Mouse (Mus musculus) left cerebral cortex, adult 2 months (tissue): ENCODE measurements around the gene Ifi35. TPM values are rescaled to one million over a fixed set of nuclear protein-coding genes. Genes with fewer than 3 reads are reported as not detected.
"Not testable (repeated sequence)": the region's sequence is repeated elsewhere in the genome, so short reads cannot be mapped to it uniquely, and the experiment has no call there.

Experiments
- DNase-seq, 2 experiments: peaks; one replicate each; pipeline ENCODE4 v3.0.0; 2021 to 2022; ENCODE audit warnings: low spot score in 2 of 2, mixed read lengths in 1 of 2; ENCODE audit errors: extremely low spot score in 1 of 2
- H3K27ac ChIP-seq: fragments of 200-600 bp; 2 replicates; pipeline ENCODE4 v1.8.1; 2022
- H3K4me3 ChIP-seq: fragments of 200-600 bp; 2 replicates; pipeline ENCODE4 v1.8.1; 2022
- CTCF ChIP-seq: fragments of 200-600 bp; IDR thresholded peaks from 2 replicates; pipeline ENCODE4 v1.8.1; 2022; ENCODE audit warnings: antibody characterized with exemption, mild to moderate bottlenecking, moderate library complexity
- intact Hi-C: fragments of 180-260 bp; cut with DNase I; formaldehyde crosslinking; loops from one replicate; pipeline ENCODE4 v1.15.1; 2025
- microRNA-seq, 2 experiments: library from miRNA; unstranded; fragments of <30 nt; microRNA quantifications; one replicate each; pipeline ENCODE4 v1.2.0; 2021
- total RNA-seq, 2 experiments: library from RNA; stranded (reverse); gene quantifications; 2 replicates each; pipeline ENCODE4 v1.2.3; 2021

Gene Ifi35
- total RNA-seq, 2 experiments from 2014 or later, result 2.4 to 3.2 TPM

DNA sequence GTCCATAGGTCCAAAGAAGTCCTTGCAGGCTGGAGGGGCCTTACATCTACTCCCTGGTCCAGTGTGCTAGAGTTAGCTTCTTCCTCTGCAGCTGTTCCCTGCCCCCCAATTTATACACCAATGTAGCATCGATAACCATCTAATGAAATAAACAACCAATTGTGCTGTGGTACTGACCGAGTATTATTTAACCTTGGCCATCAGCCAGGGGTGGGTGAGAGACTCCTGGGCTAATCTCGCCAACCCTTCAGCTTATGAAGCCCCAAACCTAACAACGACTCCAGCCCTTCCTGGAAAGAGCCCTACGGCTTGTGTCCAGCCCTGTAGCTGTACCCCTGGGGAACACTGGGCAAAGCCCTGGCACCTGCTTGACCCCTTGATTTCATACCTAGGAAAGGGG lies 26.1 kb downstream of the Ifi35 start:
- Histone ChIP-seq H3K27ac (no peak overlapping the region), H3K4me3 (no peak overlapping the region)
- no peak for TF ChIP-seq CTCF
- intact Hi-C loops, result no loop called here
- DNase-seq, result no peak

DNA sequence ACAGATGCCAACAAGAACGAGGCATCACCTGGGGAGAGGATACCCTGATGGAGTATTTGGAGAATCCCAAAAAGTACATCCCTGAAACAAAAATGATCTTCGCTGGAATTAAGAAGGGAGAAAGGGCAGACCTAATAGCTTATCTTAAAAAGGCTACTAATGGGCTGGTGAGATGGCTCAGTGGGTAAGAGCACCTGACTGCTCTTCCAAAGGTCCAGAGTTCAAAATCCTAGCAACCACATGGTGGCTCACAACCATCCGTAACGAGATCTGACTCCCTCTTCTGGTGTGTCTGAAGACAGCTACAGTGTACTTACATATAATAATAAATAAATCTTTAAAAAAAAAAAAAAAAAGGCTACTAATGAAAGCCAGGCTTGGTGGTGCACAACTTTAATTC lies 28.2 kb downstream of the Ifi35 start:
- intact Hi-C loops, H3K27ac ChIP-seq, H3K4me3 ChIP-seq, DNase-seq: not testable (repeated sequence)

- intact Hi-C loops, result no loop called here
- no peak for DNase-seq
- TF ChIP-seq CTCF, result no peak
- Histone ChIP-seq H3K27ac (no peak overlapping the region), H3K4me3 (no peak overlapping the region)
Observed at GRCm38 (mm10) chr11:101477194-101477551, 29.0 kb downstream of the Ifi35 start.

- Histone ChIP-seq H3K27ac (no peak overlapping the region), H3K4me3 (no peak overlapping the region)
- DNase-seq, result no peak
- TF ChIP-seq CTCF, result no peak
- intact Hi-C loops, result no loop called here
Observed at GRCm38 (mm10) chr11:101477552-101478211, 29.5 kb downstream of the Ifi35 start.

GRCm38 (mm10) chr11:101479171-101479635 lies 31.0 kb downstream of the Ifi35 start:
- no peak for TF ChIP-seq CTCF
- peak overlapping the region; percentile 16; the same call in 1 of the 2 replicates for H3K4me3 ChIP-seq
- intact Hi-C loops, result no loop called here
- no peak for DNase-seq
- H3K27ac ChIP-seq, result no peak overlapping the region

DNA sequence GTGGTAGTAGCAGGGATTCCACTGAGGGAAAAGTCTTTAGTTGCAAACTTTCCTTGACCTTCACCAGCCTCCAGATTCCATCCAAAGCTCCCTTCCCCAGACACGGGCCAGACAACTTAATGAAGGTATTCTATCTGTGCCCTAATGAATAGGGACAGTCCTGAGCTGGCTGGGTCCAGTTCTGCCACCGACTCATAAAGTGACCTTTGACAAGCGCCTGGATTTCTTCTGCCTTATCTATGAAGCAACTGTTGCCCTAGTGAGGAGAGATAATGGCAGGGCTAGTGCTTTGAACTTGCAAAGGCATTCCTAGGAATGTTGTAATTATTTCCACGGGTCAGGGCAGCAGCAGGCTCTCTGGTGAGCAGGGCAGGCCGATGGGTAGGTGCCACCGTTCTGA lies 32.7 kb downstream of the Ifi35 start:
- no peak for TF ChIP-seq CTCF
- H3K27ac ChIP-seq, result no peak overlapping the region
- intact Hi-C loops, result no loop called here
- no peak overlapping the region for H3K4me3 ChIP-seq
- DNase-seq, result no peak

GRCm38 (mm10) chr11:101483804-101484203 lies 35.6 kb downstream of the Ifi35 start:
- no peak for DNase-seq
- Histone ChIP-seq H3K4me3 (no peak overlapping the region), H3K27ac (no peak overlapping the region)
- intact Hi-C loops, result no loop called here
- TF ChIP-seq CTCF, result no peak

- no peak for TF ChIP-seq CTCF
Observed at GRCm38 (mm10) chr11:101484245-101484644, 36.0 kb downstream of the Ifi35 start.

GRCm38 (mm10) chr11:101484814-101485213 lies 36.6 kb downstream of the Ifi35 start:
- DNase-seq, result no peak
- intact Hi-C loops, result no loop called here
- TF ChIP-seq CTCF, result no peak
- Histone ChIP-seq H3K27ac (no peak overlapping the region), H3K4me3 (no peak overlapping the region)

More at GRCm38 (mm10) chr11:101484245-101484644, 36.0 kb downstream of the Ifi35 start:
- no peak overlapping the region for H3K4me3 ChIP-seq
- DNase-seq, result no peak
- intact Hi-C loops, result no loop called here
- no peak overlapping the region for H3K27ac ChIP-seq

GRCm38 (mm10) chr11:101485509-101486028 lies 37.4 kb downstream of the Ifi35 start:
- intact Hi-C loops, result no loop called here
- Histone ChIP-seq H3K27ac (no peak overlapping the region), H3K4me3 (no peak overlapping the region)
- TF ChIP-seq CTCF, result no peak
- no peak for DNase-seq

GRCm38 (mm10) chr11:101486126-101486525 lies 37.9 kb downstream of the Ifi35 start:
- no peak overlapping the region for H3K27ac ChIP-seq
- TF ChIP-seq CTCF, result no peak
- intact Hi-C loops, result no loop called here

GRCm38 (mm10) chr11:101506269-101506780 lies 58.1 kb downstream of the Ifi35 start:
- no peak for DNase-seq
- intact Hi-C loops, result no loop called here
- no peak for TF ChIP-seq CTCF
- no peak overlapping the region for H3K4me3 ChIP-seq
- H3K27ac ChIP-seq, result no peak overlapping the region

More at GRCm38 (mm10) chr11:101486126-101486525, 37.9 kb downstream of the Ifi35 start:
- no peak for DNase-seq
- H3K4me3 ChIP-seq, result no peak overlapping the region

DNA sequence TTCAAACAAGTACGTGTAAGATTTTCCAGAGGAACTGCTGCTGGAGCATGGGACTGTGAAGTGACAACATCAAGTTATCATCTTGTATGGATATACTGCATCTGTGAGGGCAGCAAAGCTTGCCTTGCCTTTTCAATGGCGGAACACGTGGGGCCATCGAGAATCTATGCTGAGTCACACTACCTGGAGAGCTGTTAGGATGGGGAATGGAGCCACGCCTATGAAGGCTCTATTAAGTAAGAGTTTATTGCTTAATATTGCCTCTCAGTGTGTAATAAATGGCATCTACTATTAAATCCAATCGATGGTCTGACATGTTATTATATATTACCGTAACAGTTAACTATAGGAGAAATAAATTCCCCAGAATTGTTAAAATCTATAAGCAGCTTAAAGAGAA lies 58.9 kb downstream of the Ifi35 start:
- DNase-seq, result no peak
- intact Hi-C loops, result no loop called here
- TF ChIP-seq CTCF, result no peak

More for the DNA sequence above, 58.9 kb downstream of the Ifi35 start:
- no peak overlapping the region for H3K27ac ChIP-seq
- H3K4me3 ChIP-seq, result no peak overlapping the region

Small RNA genes lying within 50 kb of the gene (microRNA-seq; reads per million reads assigned to microRNA genes)
- gene Mir6929, result 1.2 to 1.9 reads per million in 2 experiments

Other genes starting within 250 kb of the Ifi35 start
- 10 to 100 TPM; 56.9 to 62.1 TPM for gene Ezh1, start 221.9 kb upstream of the Ifi35 start, total RNA-seq
- gene Ramp2, start 202.4 kb upstream of the Ifi35 start, total RNA-seq, result 10 to 100 TPM; 35.7 to 40.8 TPM
- 10 to 100 TPM; 59.3 to 61.0 TPM for gene Vps25, start 194.7 kb upstream of the Ifi35 start, total RNA-seq
- 1 to 10 TPM; 4.5 to 8.0 TPM for gene Wnk4, start 187.8 kb upstream of the Ifi35 start, total RNA-seq
- under 1 TPM; 0.44 to 0.81 TPM for gene Cntd1, start 169.4 kb upstream of the Ifi35 start, total RNA-seq
- gene Coa3, start 169.3 kb upstream of the Ifi35 start, total RNA-seq, result 10 to 100 TPM; 97.5 to 98.4 TPM
- 100 to 1,000 TPM; 210 to 218 TPM for gene Becn1, start 146.1 kb upstream of the Ifi35 start, total RNA-seq
- gene Psme3, start 132.2 kb upstream of the Ifi35 start, total RNA-seq, result 100 to 1,000 TPM; 125 to 132 TPM
- gene Aoc2, start 123.3 kb upstream of the Ifi35 start, total RNA-seq, result 1 to 10 TPM; 7.2 to 9.4 TPM
- gene Aoc3, start 117.8 kb upstream of the Ifi35 start, total RNA-seq, result under 1 TPM; 0.63 TPM
- gene G6pc, start 80.8 kb upstream of the Ifi35 start, total RNA-seq, result not detected
- gene Aarsd1, start 30.8 kb upstream of the Ifi35 start, total RNA-seq, result 10 to 100 TPM; 43.8 to 47.1 TPM
- gene Gm27029, start 23.6 kb upstream of the Ifi35 start, total RNA-seq, result 1 to 10 TPM; 7.1 to 9.9 TPM
- gene Rundc1, start 23.3 kb upstream of the Ifi35 start, total RNA-seq, result 10 to 100 TPM; 37.2 to 44.0 TPM
- 1 to 10 TPM; 2.3 to 4.2 TPM for gene Ptges3l, start 23.1 kb upstream of the Ifi35 start, total RNA-seq
- gene Rpl27, start 6.1 kb upstream of the Ifi35 start, total RNA-seq, result 10 to 100 TPM; 31.5 to 34.7 TPM
- 100 to 1,000 TPM; 141 to 159 TPM for gene Rnd2, start 16.6 kb downstream of the Ifi35 start, total RNA-seq
- 10 to 100 TPM; 33.4 to 36.8 TPM for gene Vat1, start 17.8 kb downstream of the Ifi35 start, total RNA-seq
- gene Brca1, start 103.5 kb downstream of the Ifi35 start, total RNA-seq, result under 1 TPM; 0.61 to 0.70 TPM
- 100 to 1,000 TPM; 136 to 137 TPM for gene Nbr1, start 103.7 kb downstream of the Ifi35 start, total RNA-seq
- 1 to 10 TPM; 1.3 to 1.9 TPM for gene Tmem106a, start 133.8 kb downstream of the Ifi35 start, total RNA-seq
- not detected for gene Gm11634, start 150.8 kb downstream of the Ifi35 start, total RNA-seq
- gene Rdm1, start 178.8 kb downstream of the Ifi35 start, total RNA-seq, result 1 to 10 TPM; 7.8 to 9.5 TPM
- gene Arl4d, start 217.1 kb downstream of the Ifi35 start, total RNA-seq, result 10 to 100 TPM; 33.5 to 50.4 TPM